Mouse (Mus musculus) cerebellum, adult 2 months (tissue): ENCODE results near the gene Yipf1. TPM values are rescaled to one million over a fixed set of nuclear protein-coding genes. Genes with fewer than 3 reads are reported as not detected.
A peak's percentile ranks its signal among the peaks of the same experiment; 100 is the strongest.

Experiments used
- DNase-seq, 2 experiments: peaks; one replicate each; pipeline ENCODE4 v3.0.0; 2021
- H3K27ac ChIP-seq: fragments of 200-500 bp; 2 replicates; pipeline ENCODE4 v1.5.1; 2012; ENCODE audit warnings: low read length, control low read depth, inconsistent platforms; ENCODE audit not compliant: insufficient read depth
- H3K27me3 ChIP-seq: fragments of 200-500 bp; 2 replicates; pipeline ENCODE4 v1.6.1; 2012; ENCODE audit warnings: inconsistent platforms, mild to moderate bottlenecking, low read length, moderate library complexity; ENCODE audit not compliant: control insufficient read depth, insufficient read depth
- H3K4me1 ChIP-seq: fragments of 200-500 bp; 2 replicates; pipeline ENCODE4 v1.6.1; 2011; ENCODE audit warnings: low read length; ENCODE audit not compliant: control insufficient read depth, insufficient read depth
- H3K4me3 ChIP-seq: fragments of 200-500 bp; replicated peaks from 2 replicates; pipeline ENCODE3; 2011; ENCODE audit warnings: mild to moderate bottlenecking, low read depth, low read length, control low read depth; ENCODE audit not compliant: insufficient read depth
- CTCF ChIP-seq: fragments of 200-500 bp; IDR thresholded peaks from 2 replicates; pipeline ENCODE4 v1.5.1; 2011; ENCODE audit warnings: low read depth, mild to moderate bottlenecking, control low read depth, low read length, moderate library complexity, borderline replicate concordance; ENCODE audit not compliant: insufficient read depth
- POLR2A ChIP-seq: fragments of 200-500 bp; IDR thresholded peaks from 2 replicates; pipeline ENCODE4 v1.6.1; 2011; ENCODE audit warnings: low read length, control low read depth, borderline replicate concordance; ENCODE audit not compliant: insufficient read depth
- WGBS: fragments of 180-500 bp; shearing (Covaris S2); methylation state at CpG from one replicate; pipeline ENCODE4 v1.1.7; 2018; 5-methylcytosine and 5-hydroxymethylcytosine counted together
- polyA plus RNA-seq: library from polyadenylated mRNA; depleted of rRNA; stranded (reverse); fragments of >200 nt; gene quantifications from 2 replicates; pipeline ENCODE4 v1.2.3, GENCODE M21; 2012

Gene Yipf1
- polyA plus RNA-seq, 1 experiment = 50.9 TPM

GRCm38 (mm10) chr4:107333514-107333913 lies 19.4 kb downstream of the Yipf1 start:
- Histone ChIP-seq H3K27me3 (no peaks in the 10 kb centered on the region), H3K27ac (no peak overlapping the region), H3K4me3 (no peak overlapping the region), H3K4me1 (no peaks in the 10 kb centered on the region)
- no peak for TF ChIP-seq POLR2A
- TF ChIP-seq CTCF = 0 out of 2 replicates have a peak, but pooled peaks have one; percentile 13
- WGBS = 91% methylated on average over 4 of the region's 4 CpGs
- no peak for DNase-seq

GRCm38 (mm10) chr4:107336356-107336755 lies 22.2 kb downstream of the Yipf1 start:
- Histone ChIP-seq H3K27me3 (no peaks in the 10 kb centered on the region), H3K4me3 (no peak overlapping the region), H3K27ac (no peak overlapping the region), H3K4me1 (no peaks in the 10 kb centered on the region)
- DNase-seq = no peak
- TF ChIP-seq POLR2A (no peak), CTCF (no peak)
- WGBS = 88% methylated on average over 8 of the region's 8 CpGs

GRCm38 (mm10) chr4:107337455-107337854 lies 23.3 kb downstream of the Yipf1 start:
- TF ChIP-seq CTCF = no peak
- no peak for TF ChIP-seq POLR2A
- no peaks in the 10 kb centered on the region for H3K27me3 ChIP-seq
- WGBS = 88% methylated on average over 5 of the region's 5 CpGs
- no peaks in the 10 kb centered on the region for H3K4me1 ChIP-seq
- no peak overlapping the region for H3K27ac ChIP-seq
- no peak overlapping the region for H3K4me3 ChIP-seq
- no peak for DNase-seq

- no peaks in the 10 kb centered on the region for H3K27me3 ChIP-seq
- TF ChIP-seq CTCF (no peak), POLR2A (no peak)
- H3K27ac ChIP-seq = no peak overlapping the region
These were observed 27.2 kb downstream of the Yipf1 start for GRCm38 (mm10) chr4:107341354-107341753.

GRCm38 (mm10) chr4:107344612-107345011 lies 30.4 kb downstream of the Yipf1 start:
- no peak for DNase-seq
- H3K27me3 ChIP-seq = no peaks in the 10 kb centered on the region
- 72% methylated on average over 7 of the region's 7 CpGs for WGBS
- no peak overlapping the region for H3K27ac ChIP-seq
- H3K4me3 ChIP-seq = no peak overlapping the region
- TF ChIP-seq POLR2A = no peak
- TF ChIP-seq CTCF = no peak
- no peaks in the 10 kb centered on the region for H3K4me1 ChIP-seq

More at GRCm38 (mm10) chr4:107341354-107341753, 27.2 kb downstream of the Yipf1 start:
- 32% methylated on average over 5 of the region's 5 CpGs for WGBS
- Histone ChIP-seq H3K4me1 (no peaks in the 10 kb centered on the region), H3K4me3 (no peak overlapping the region)
- no peak for DNase-seq

- WGBS = 90% methylated on average over 6 of the region's 6 CpGs
- TF ChIP-seq CTCF = no peak
- TF ChIP-seq POLR2A = no peak
- Histone ChIP-seq H3K4me1 (no peaks in the 10 kb centered on the region), H3K4me3 (no peak overlapping the region), H3K27me3 (no peaks in the 10 kb centered on the region), H3K27ac (no peak overlapping the region)
- no peak for DNase-seq
These were observed 33.1 kb downstream of the Yipf1 start for GRCm38 (mm10) chr4:107347221-107347620.

- peak in 1 of 2 experiments; percentile 4 for DNase-seq
- 58% methylated on average over 20 of the region's 20 CpGs for WGBS
These were observed 34.6 kb downstream of the Yipf1 start for GRCm38 (mm10) chr4:107348529-107349310.

GRCm38 (mm10) chr4:107349311-107350008 lies 35.3 kb downstream of the Yipf1 start:
- WGBS = 76% methylated on average over 8 of the region's 8 CpGs
- no peaks in the 10 kb centered on the region for H3K27me3 ChIP-seq
- no peak overlapping the region for H3K27ac ChIP-seq
- DNase-seq = peak; percentile 28 to 37
- TF ChIP-seq POLR2A (no peak), CTCF (peak; percentile 77)
- H3K4me1 ChIP-seq = no peaks in the 10 kb centered on the region
- H3K4me3 ChIP-seq = no peak overlapping the region

More at GRCm38 (mm10) chr4:107348529-107349310, 34.6 kb downstream of the Yipf1 start:
- Histone ChIP-seq H3K4me1 (no peaks in the 10 kb centered on the region), H3K4me3 (no peak overlapping the region), H3K27me3 (no peaks in the 10 kb centered on the region), H3K27ac (no peak overlapping the region)
- TF ChIP-seq CTCF (no peak), POLR2A (no peak)
